Mouse (Mus musculus): Measurements from ENCODE around the gene Sidt2. TPM values are rescaled to one million over a fixed set of nuclear protein-coding genes. Genes with fewer than 3 reads are reported as not detected.

Sidt2 gene
- polyA plus RNA-seq, 1 experiment from 2014 or later: 24.5 TPM

GRCm38 (mm10) chr9:45942916-45943315 is 12.1 kb downstream of the Sidt2 start:
- Histone ChIP-seq H3K9ac (ENCODE audit: low read length) (no peak overlapping the region), H3K27me3 (replicated peaks; ENCODE audit: control insufficient read depth, insufficient read depth, low read length) (no peaks in the 10 kb centered on the region), H3K4me1 (ENCODE audit: control insufficient read depth, insufficient read depth, low read length) (no peaks in the 10 kb centered on the region), H3K36me3 (ENCODE audit: control insufficient read depth, insufficient read depth, low read length) (peaks cover 81% of the 10 kb centered on the region), H3K27ac (ENCODE audit: low read depth, low read length) (no peak overlapping the region), H3K4me3 (ENCODE audit: low read depth, low read length) (no peak overlapping the region), H3K4me2 (ENCODE audit: low read length) (no peak overlapping the region), H3K9me3 (replicated peaks; ENCODE audit: control insufficient read depth, low read length) (no peaks in the 10 kb centered on the region)
- ATAC-seq: no peak
- no peak for DNase-seq (ENCODE audit: low spot score)
- 91% methylated on average over 8 of the region's 8 CpGs for WGBS

GRCm38 (mm10) chr9:45942464-45942863 is 12.6 kb downstream of the Sidt2 start:
- H3K9me3 ChIP-seq (replicated peaks; ENCODE audit: control insufficient read depth, low read length): no peaks in the 10 kb centered on the region
- peaks cover 81% of the 10 kb centered on the region for H3K36me3 ChIP-seq (ENCODE audit: control insufficient read depth, insufficient read depth, low read length)
- no peak overlapping the region for H3K27ac ChIP-seq (ENCODE audit: low read depth, low read length)
- H3K27me3 ChIP-seq (replicated peaks; ENCODE audit: control insufficient read depth, insufficient read depth, low read length): no peaks in the 10 kb centered on the region
- H3K4me2 ChIP-seq (ENCODE audit: low read length): no peak overlapping the region
- no peaks in the 10 kb centered on the region for H3K4me1 ChIP-seq (ENCODE audit: control insufficient read depth, insufficient read depth, low read length)
- ATAC-seq (no peak), DNase-seq (ENCODE audit: low spot score) (no peak)
- H3K4me3 ChIP-seq (ENCODE audit: low read depth, low read length): no peak overlapping the region
- 94% methylated on average over 16 of the region's 16 CpGs for WGBS
- H3K9ac ChIP-seq (ENCODE audit: low read length): no peak overlapping the region

- ATAC-seq (no peak), DNase-seq (ENCODE audit: low spot score) (no peak)
- Histone ChIP-seq H3K9me3 (replicated peaks; ENCODE audit: control insufficient read depth, low read length) (no peaks in the 10 kb centered on the region), H3K4me1 (ENCODE audit: control insufficient read depth, insufficient read depth, low read length) (no peaks in the 10 kb centered on the region), H3K4me2 (ENCODE audit: low read length) (no peak overlapping the region), H3K4me3 (ENCODE audit: low read depth, low read length) (no peak overlapping the region), H3K27me3 (replicated peaks; ENCODE audit: control insufficient read depth, insufficient read depth, low read length) (no peaks in the 10 kb centered on the region), H3K9ac (ENCODE audit: low read length) (no peak overlapping the region), H3K27ac (ENCODE audit: low read depth, low read length) (no peak overlapping the region), H3K36me3 (ENCODE audit: control insufficient read depth, insufficient read depth, low read length) (peaks cover 73% of the 10 kb centered on the region)
- 54% methylated on average over 18 of the region's 18 CpGs for WGBS
Observed at GRCm38 (mm10) chr9:45941329-45941888, 13.6 kb downstream of the Sidt2 start.

- Histone ChIP-seq H3K4me2 (ENCODE audit: low read length) (no peak overlapping the region), H3K36me3 (ENCODE audit: control insufficient read depth, insufficient read depth, low read length) (peaks cover 56% of the 10 kb centered on the region), H3K9ac (ENCODE audit: low read length) (no peak overlapping the region), H3K27ac (ENCODE audit: low read depth, low read length) (no peak overlapping the region), H3K4me3 (ENCODE audit: low read depth, low read length) (no peak overlapping the region), H3K4me1 (ENCODE audit: control insufficient read depth, insufficient read depth, low read length) (no peaks in the 10 kb centered on the region; the same call in 1 of the 2 replicates), H3K27me3 (replicated peaks; ENCODE audit: control insufficient read depth, insufficient read depth, low read length) (no peaks in the 10 kb centered on the region), H3K9me3 (replicated peaks; ENCODE audit: control insufficient read depth, low read length) (no peaks in the 10 kb centered on the region)
- ATAC-seq: no peak
- DNase-seq (ENCODE audit: low spot score): no peak
- 93% methylated on average over 6 of the region's 6 CpGs for WGBS
Observed at GRCm38 (mm10) chr9:45939794-45940193, 15.3 kb downstream of the Sidt2 start.

GRCm38 (mm10) chr9:45938952-45939637 is 16.0 kb downstream of the Sidt2 start:
- Histone ChIP-seq H3K9me3 (replicated peaks; ENCODE audit: control insufficient read depth, low read length) (no peaks in the 10 kb centered on the region), H3K4me1 (ENCODE audit: control insufficient read depth, insufficient read depth, low read length) (no peaks in the 10 kb centered on the region; the same call in 1 of the 2 replicates), H3K9ac (ENCODE audit: low read length) (no peak overlapping the region), H3K4me3 (ENCODE audit: low read depth, low read length) (no peak overlapping the region), H3K27me3 (replicated peaks; ENCODE audit: control insufficient read depth, insufficient read depth, low read length) (no peaks in the 10 kb centered on the region), H3K4me2 (ENCODE audit: low read length) (no peak overlapping the region), H3K36me3 (ENCODE audit: control insufficient read depth, insufficient read depth, low read length) (peaks cover 49% of the 10 kb centered on the region), H3K27ac (ENCODE audit: low read depth, low read length) (no peak overlapping the region)
- DNase-seq (ENCODE audit: low spot score) (no peak), ATAC-seq (no peak)
- WGBS: 91% methylated on average over 15 of the region's 15 CpGs

GRCm38 (mm10) chr9:45938088-45938487 is 17.0 kb downstream of the Sidt2 start:
- H3K4me3 ChIP-seq (ENCODE audit: low read depth, low read length): no peak overlapping the region
- no peak for DNase-seq (ENCODE audit: low spot score)
- H3K36me3 ChIP-seq (ENCODE audit: control insufficient read depth, insufficient read depth, low read length): peaks cover 41% of the 10 kb centered on the region
- H3K9me3 ChIP-seq (replicated peaks; ENCODE audit: control insufficient read depth, low read length): no peaks in the 10 kb centered on the region
- H3K9ac ChIP-seq (ENCODE audit: low read length): no peak overlapping the region
- no peaks in the 10 kb centered on the region for H3K27me3 ChIP-seq (replicated peaks; ENCODE audit: control insufficient read depth, insufficient read depth, low read length)
- ATAC-seq: no peak
- WGBS: 92% methylated on average over 8 of the region's 8 CpGs
- no peak overlapping the region for H3K27ac ChIP-seq (ENCODE audit: low read depth, low read length)
- no peaks in the 10 kb centered on the region; the same call in 1 of the 2 replicates for H3K4me1 ChIP-seq (ENCODE audit: control insufficient read depth, insufficient read depth, low read length)
- no peak overlapping the region for H3K4me2 ChIP-seq (ENCODE audit: low read length)

- Histone ChIP-seq H3K27ac (ENCODE audit: low read depth, low read length) (no peak overlapping the region), H3K9me3 (replicated peaks; ENCODE audit: control insufficient read depth, low read length) (no peaks in the 10 kb centered on the region), H3K4me3 (ENCODE audit: low read depth, low read length) (no peak overlapping the region), H3K27me3 (replicated peaks; ENCODE audit: control insufficient read depth, insufficient read depth, low read length) (no peaks in the 10 kb centered on the region), H3K9ac (ENCODE audit: low read length) (no peak overlapping the region), H3K4me1 (ENCODE audit: control insufficient read depth, insufficient read depth, low read length) (no peaks in the 10 kb centered on the region; the same call in 1 of the 2 replicates), H3K36me3 (ENCODE audit: control insufficient read depth, insufficient read depth, low read length) (peaks cover 32% of the 10 kb centered on the region), H3K4me2 (ENCODE audit: low read length) (no peak overlapping the region)
- ATAC-seq: peak; percentile 68
- peak; percentile 78 for DNase-seq (ENCODE audit: low spot score)
- WGBS: 14% methylated on average over 3 of the region's 3 CpGs
Observed at GRCm38 (mm10) chr9:45936883-45937282, 18.2 kb downstream of the Sidt2 start.

- Histone ChIP-seq H3K4me2 (ENCODE audit: low read length) (peak within 1 kb of the TSS; percentile 23; the same call in 1 of the 2 replicates), H3K4me1 (ENCODE audit: control insufficient read depth, insufficient read depth, low read length) (no peaks in the 10 kb centered on the region; the same call in 1 of the 2 replicates), H3K27me3 (replicated peaks; ENCODE audit: control insufficient read depth, insufficient read depth, low read length) (no peaks in the 10 kb centered on the region), H3K36me3 (ENCODE audit: control insufficient read depth, insufficient read depth, low read length) (peaks cover 29% of the 10 kb centered on the region), H3K4me3 (ENCODE audit: low read depth, low read length) (no peak within 1 kb of the TSS), H3K9me3 (replicated peaks; ENCODE audit: control insufficient read depth, low read length) (no peaks in the 10 kb centered on the region), H3K27ac (ENCODE audit: low read depth, low read length) (no peak within 1 kb of the TSS), H3K9ac (ENCODE audit: low read length) (peak within 1 kb of the TSS; percentile 21; the same call in 1 of the 2 replicates)
- no peak for DNase-seq (ENCODE audit: low spot score)
- ATAC-seq: no peak
- 8% methylated on average over 21 of the region's 21 CpGs for WGBS
Observed at GRCm38 (mm10) chr9:45935628-45936210, 19.3 kb downstream of the Sidt2 start, which contains the start of gene Tagln. Gene Tagln (minus strand): TSS chr9:45936058.

Data from forebrain, embryonic 14.5 days (tissue).